Mouse (Mus musculus) megakaryocyte, embryonic 14.5 days (primary cell): ENCODE results near the gene Ntn3. TPM values are rescaled to one million over a fixed set of nuclear protein-coding genes. Genes with fewer than 3 reads are reported as not detected.

Source experiments
- H3K27me3 ChIP-seq: replicated peaks from 2 replicates; pipeline ENCODE3; 2012; ENCODE audit warnings: inconsistent platforms
- H3K36me3 ChIP-seq: replicated peaks from 2 replicates; pipeline ENCODE3; 2012; ENCODE audit warnings: low read length, inconsistent platforms, mixed read lengths
- H3K4me1 ChIP-seq: 2 replicates; pipeline ENCODE4 v1.6.1; 2012; ENCODE audit warnings: inconsistent platforms
- H3K4me3 ChIP-seq: replicated peaks from 2 replicates; pipeline ENCODE3; 2012; ENCODE audit warnings: moderate library complexity, mild to moderate bottlenecking, inconsistent platforms
- H3K9me3 ChIP-seq: 2 replicates; pipeline ENCODE4 v1.6.1; 2012; ENCODE audit warnings: inconsistent platforms
- FLI1 ChIP-seq: IDR thresholded peaks from 2 replicates; pipeline ENCODE4 v1.6.1; 2012; ENCODE audit warnings: low read length, inconsistent platforms, mixed read lengths
- GATA1 ChIP-seq: IDR thresholded peaks from 3 replicates; pipeline ENCODE4 v1.6.1; 2012; ENCODE audit warnings: mixed read lengths, low read length, inconsistent platforms, borderline replicate concordance
- polyA plus RNA-seq: library from polyadenylated mRNA; stranded (reverse); fragments of >175 nt; gene quantifications from 2 replicates; pipeline ENCODE4 v1.2.3, GENCODE M21; 2012; ENCODE audit warnings: low replicate concordance; ENCODE audit not compliant: insufficient read depth

Gene Ntn3
- polyA plus RNA-seq, 1 experiment: 0.25 TPM

GRCm38 (mm10) chr17:24156394-24156793, 52.9 kb downstream of the Ntn3 start:
- no peak overlapping the region for H3K4me3 ChIP-seq
- H3K9me3 ChIP-seq: no peaks in the 10 kb centered on the region
- no peak for TF ChIP-seq GATA1
- TF ChIP-seq FLI1: no peak
- H3K27me3 ChIP-seq: no peaks in the 10 kb centered on the region
- peaks cover 39% of the 10 kb centered on the region for H3K4me1 ChIP-seq
- peaks cover 66% of the 10 kb centered on the region for H3K36me3 ChIP-seq

GRCm38 (mm10) chr17:24155742-24156141, 53.6 kb downstream of the Ntn3 start:
- Histone ChIP-seq H3K4me1 (peaks cover 39% of the 10 kb centered on the region), H3K9me3 (no peaks in the 10 kb centered on the region), H3K36me3 (peaks cover 60% of the 10 kb centered on the region), H3K4me3 (no peak overlapping the region), H3K27me3 (no peaks in the 10 kb centered on the region)
- TF ChIP-seq FLI1 (no peak), GATA1 (no peak)

- peaks cover 40% of the 10 kb centered on the region for H3K4me1 ChIP-seq
Observed at GRCm38 (mm10) chr17:24154463-24154862, 54.9 kb downstream of the Ntn3 start.

More at GRCm38 (mm10) chr17:24154463-24154862, 54.9 kb downstream of the Ntn3 start:
- TF ChIP-seq FLI1: no peak
- TF ChIP-seq GATA1: no peak
- no peak overlapping the region for H3K4me3 ChIP-seq
- no peaks in the 10 kb centered on the region for H3K27me3 ChIP-seq
- no peaks in the 10 kb centered on the region for H3K9me3 ChIP-seq
- peaks cover 56% of the 10 kb centered on the region for H3K36me3 ChIP-seq

Other genes with a start within 250 kb of the Ntn3 start
- 0.09 TPM in 1 of 2 replicates, not detected in the other for gene Prss30, start 229.0 kb downstream of the Ntn3 start, polyA plus RNA-seq
- 2.3 and 9.3 TPM in 2 replicates for gene Prss22, start 211.4 kb downstream of the Ntn3 start, polyA plus RNA-seq
- not detected in 2 replicates for gene Prss27, start 171.4 kb downstream of the Ntn3 start, polyA plus RNA-seq
- gene Kctd5, start 136.0 kb downstream of the Ntn3 start, polyA plus RNA-seq: 5.6 and 38.5 TPM in 2 replicates
- gene Pdpk1, start 58.6 kb downstream of the Ntn3 start, polyA plus RNA-seq: 11.7 and 45.6 TPM in 2 replicates
- gene Amdhd2, start 45.8 kb downstream of the Ntn3 start, polyA plus RNA-seq: 68.6 and 109 TPM in 2 replicates
- 252 and 695 TPM in 2 replicates for gene Atp6v0c, start 39.8 kb downstream of the Ntn3 start, polyA plus RNA-seq
- gene Tbc1d24, start 4.0 kb downstream of the Ntn3 start, polyA plus RNA-seq: 1.1 TPM in 1 of 2 replicates, not detected in the other
- gene Tedc2, start 11.3 kb upstream of the Ntn3 start, polyA plus RNA-seq: 7.4 and 13.2 TPM in 2 replicates
- gene Ccnf, start 42.0 kb upstream of the Ntn3 start, polyA plus RNA-seq: 14.9 and 32.9 TPM in 2 replicates
- not detected in 2 replicates for gene Abca17, start 141.5 kb upstream of the Ntn3 start, polyA plus RNA-seq
- 1.9 and 7.6 TPM in 2 replicates for gene Abca3, start 142.4 kb upstream of the Ntn3 start, polyA plus RNA-seq
- gene Rnps1, start 205.0 kb upstream of the Ntn3 start, polyA plus RNA-seq: 183 and 234 TPM in 2 replicates
- gene Eci1, start 217.1 kb upstream of the Ntn3 start, polyA plus RNA-seq: 11.7 and 67.7 TPM in 2 replicates
- gene Dnase1l2, start 233.6 kb upstream of the Ntn3 start, polyA plus RNA-seq: not detected in 2 replicates